Mouse (Mus musculus) left cerebral cortex, adult 8-10 months (tissue): ENCODE data around the gene Hyou1. TPM values are rescaled to one million over a fixed set of nuclear protein-coding genes. Genes with fewer than 3 reads are reported as not detected.

Source experiments
- microRNA-seq, 2 experiments: library from miRNA; unstranded; fragments of <30 nt; microRNA quantifications; one replicate each; pipeline ENCODE4 v1.2.0; 2022
- total RNA-seq, 4 experiments: library from RNA; stranded (reverse); gene quantifications; 2 replicates each; pipeline ENCODE4 v1.2.4; 2022

Gene Hyou1
- total RNA-seq, 4 experiments from 2014 or later, result 106 to 115 (median 112) TPM

Small RNA genes within 50 kb of the gene (microRNA-seq; reads per million reads assigned to microRNA genes)
- gene Gm44335, result 0 reads per million in 2 experiments
- gene Mir7085, result 0.21 to 0.66 reads per million in 2 experiments

Other genes with a start within 250 kb of the Hyou1 start
- 10 to 100 TPM; 12.0 to 15.2 (median 13.9) TPM for gene Mcam, start 245.0 kb upstream of the Hyou1 start, total RNA-seq
- gene Cbl, start 145.4 kb upstream of the Hyou1 start, total RNA-seq, result 10 to 100 TPM; 48.8 to 55.0 (median 52.5) TPM
- gene Ccdc153, start 138.8 kb upstream of the Hyou1 start, total RNA-seq, result 1 to 10 TPM; 1.6 to 3.9 (median 3.4) TPM
- gene Pdzd3, start 128.0 kb upstream of the Hyou1 start, total RNA-seq, result under 1 TPM; 0.38 to 0.76 (median 0.67) TPM
- gene Nlrx1, start 110.9 kb upstream of the Hyou1 start, total RNA-seq, result 10 to 100 TPM; 10.6 to 13.8 (median 11.8) TPM
- gene Abcg4, start 90.9 kb upstream of the Hyou1 start, total RNA-seq, result 10 to 100 TPM; 57.0 to 65.5 (median 58.8) TPM
- 10 to 100 TPM; 30.2 to 34.9 (median 33.3) TPM for gene Hinfp, start 73.8 kb upstream of the Hyou1 start, total RNA-seq
- gene C2cd2l, start 59.2 kb upstream of the Hyou1 start, total RNA-seq, result 100 to 1,000 TPM; 201 to 282 (median 245) TPM
- gene Dpagt1, start 53.5 kb upstream of the Hyou1 start, total RNA-seq, result 10 to 100 TPM; 15.2 to 16.9 (median 16.5) TPM
- 10 to 100 TPM; 45.6 to 48.7 (median 47.8) TPM for gene H2afx, start 44.8 kb upstream of the Hyou1 start, total RNA-seq
- 10 to 100 TPM; 19.4 to 21.5 (median 20.4) TPM for gene Hmbs, start 35.3 kb upstream of the Hyou1 start, total RNA-seq
- 10 to 100 TPM; 61.9 to 66.7 (median 63.5) TPM for gene Vps11, start 17.8 kb upstream of the Hyou1 start, total RNA-seq
- 10 to 100 TPM; 30.5 to 34.1 (median 31.8) TPM for gene Slc37a4, start 17.4 kb downstream of the Hyou1 start, total RNA-seq
- gene Rps25, start 27.6 kb downstream of the Hyou1 start, total RNA-seq, result 100 to 1,000 TPM; 768 to 851 (median 802) TPM
- 10 to 100 TPM; 67.4 to 74.5 (median 72.5) TPM for gene Trappc4, start 28.1 kb downstream of the Hyou1 start, total RNA-seq
- 10 to 100 TPM; 17.6 to 25.7 (median 18.8) TPM for gene Ccdc84, start 39.1 kb downstream of the Hyou1 start, total RNA-seq
- not detected for gene Foxr1, start 61.6 kb downstream of the Hyou1 start, total RNA-seq
- gene Upk2, start 75.5 kb downstream of the Hyou1 start, total RNA-seq, result not detected
- gene Bcl9l, start 103.3 kb downstream of the Hyou1 start, total RNA-seq, result 10 to 100 TPM; 60.4 to 67.8 (median 61.9) TPM
- gene Cxcr5, start 182.4 kb downstream of the Hyou1 start, total RNA-seq, result not detected
- 100 to 1,000 TPM; 137 to 157 (median 145) TPM for gene Ddx6, start 225.4 kb downstream of the Hyou1 start, total RNA-seq